Comparison of ENCODE assay signal across 21 mouse cellular contexts in the genomic region with DNA sequence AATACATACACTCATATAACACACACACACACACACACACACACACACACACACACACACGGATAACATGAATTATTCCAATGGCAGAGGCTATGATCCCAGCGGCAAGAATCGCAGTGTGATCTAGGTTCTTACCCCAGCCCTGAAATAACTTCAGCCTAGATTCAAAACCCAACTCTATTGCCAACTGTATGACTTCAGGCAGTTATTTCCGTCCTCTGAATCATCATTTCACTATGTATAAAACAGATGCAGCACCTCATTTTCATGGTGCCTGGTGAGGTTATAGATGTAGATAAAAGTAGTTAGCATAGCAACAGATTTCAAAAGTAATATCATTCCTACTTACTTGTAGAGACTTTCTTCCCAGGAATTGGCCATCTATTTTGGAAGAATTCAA.
DNase-seq lines count a peak whose midpoint lies in the region; ATAC-seq and TF ChIP-seq lines count a peak whose summit lies in the region.
"Had no signal": no experiment of that assay in that cellular context is flagged by ENCODE, and none has a peak within 500 bp of the region (broad histone marks: within the 10 kb centered on the region; RNA-seq: fewer than 3 reads in every experiment).

No protein-coding gene starts in this region.

- H3K27me3 ChIP-seq in heart, postnatal 0 days (ENCODE audit: control insufficient read depth, insufficient read depth, low read length): no peaks in the 10 kb centered on the region
- H3K27me3 ChIP-seq in heart, embryonic 11.5 days (ENCODE audit: control insufficient read depth, insufficient read depth, low read length): no peaks in the 10 kb centered on the region
- no peaks in the 10 kb centered on the region for H3K27me3 ChIP-seq in myocyte (ENCODE audit: control insufficient read depth, insufficient read depth, insufficient read length)
- H3K27me3 ChIP-seq: liver, embryonic 13.5 days; midbrain, embryonic 12.5 days had no signal

- H3K36me3 ChIP-seq in heart, postnatal 0 days (replicated peaks; ENCODE audit: control insufficient read depth, insufficient read depth, low read length): no peaks in the 10 kb centered on the region
- H3K36me3 ChIP-seq in heart, embryonic 11.5 days (ENCODE audit: control insufficient read depth, insufficient read depth, low read length): no peaks in the 10 kb centered on the region
- no peaks in the 10 kb centered on the region for H3K36me3 ChIP-seq in myocyte (ENCODE audit: control insufficient read depth, insufficient read depth)
- H3K36me3 ChIP-seq: liver, embryonic 13.5 days; midbrain, embryonic 12.5 days had no signal

- ATAC-seq in frontal cortex, adult (ENCODE audit: low TSS enrichment): peak; percentile 99
- ATAC-seq in heart, postnatal 0 days (ENCODE audit: insufficient read depth, low read depth): peak; percentile 70; the same call in 1 of the 2 replicates
- ATAC-seq in heart, embryonic 11.5 days (replicated peaks; ENCODE audit: insufficient number of reproducible peaks, low FRiP score, low TSS enrichment): no peak
- ATAC-seq: inflammation-experienced regulatory T-cells, adult 6 months had no signal

- H3K4me3 ChIP-seq in heart, postnatal 0 days (ENCODE audit: low read depth, low read length): no peak overlapping the region
- no peak overlapping the region for H3K4me3 ChIP-seq in heart, embryonic 11.5 days (ENCODE audit: low read depth, low read length)
- no peak overlapping the region for H3K4me3 ChIP-seq in myocyte
- H3K4me3 ChIP-seq: liver, embryonic 13.5 days; midbrain, embryonic 12.5 days had no signal

- TF ChIP-seq POLR2A in myocyte (IDR thresholded peaks at IDR 0.05; ENCODE audit: insufficient read length, low read depth): no peak

- H3K27ac ChIP-seq in heart, postnatal 0 days (ENCODE audit: low read depth): peak overlapping the region; percentile 36; the same call in 1 of the 2 replicates
- H3K27ac ChIP-seq in heart, embryonic 11.5 days (ENCODE audit: low read depth, low read length): no peak overlapping the region
- H3K27ac ChIP-seq: hindbrain, embryonic 14.5 days; liver, embryonic 13.5 days; midbrain, embryonic 12.5 days had no signal

- H3K79me2 ChIP-seq in myocyte (ENCODE audit: control insufficient read depth, insufficient read depth): no peaks in the 10 kb centered on the region

- H3ac ChIP-seq in myocyte (ENCODE audit: control insufficient read depth, insufficient read length): no peak overlapping the region

- no peak for TF ChIP-seq CTCF in heart, postnatal 0 days (IDR thresholded peaks at IDR 0.05; ENCODE audit: low read depth)

- TF ChIP-seq EP300 in heart, postnatal 0 days (IDR thresholded peaks at IDR 0.05; ENCODE audit: low read depth): no peak

- H3K9me3 ChIP-seq in heart, postnatal 0 days (replicated peaks; ENCODE audit: control insufficient read depth, low read length): no peaks in the 10 kb centered on the region
- H3K9me3 ChIP-seq in heart, embryonic 11.5 days (replicated peaks; ENCODE audit: control insufficient read depth, low read length): no peaks in the 10 kb centered on the region
- H3K9me3 ChIP-seq: liver, embryonic 13.5 days; midbrain, embryonic 12.5 days had no signal

- no peak overlapping the region for H3K9ac ChIP-seq in heart, postnatal 0 days (replicated peaks; ENCODE audit: low read depth, low read length)
- no peak overlapping the region for H3K9ac ChIP-seq in heart, embryonic 11.5 days (ENCODE audit: low read depth, low read length)
- H3K9ac ChIP-seq: hindbrain, embryonic 14.5 days; liver, embryonic 13.5 days; midbrain, embryonic 12.5 days had no signal

- WGBS in heart, postnatal 0 days: 34% methylated on average over 4 of the region's 4 CpGs
- WGBS in heart, embryonic 11.5 days (ENCODE audit: insufficient replicate concordance): 85% methylated on average over 4 of the region's 4 CpGs

- H3K4me2 ChIP-seq in heart, postnatal 0 days (ENCODE audit: low read depth, low read length): no peak overlapping the region
- no peak overlapping the region for H3K4me2 ChIP-seq in heart, embryonic 11.5 days
- peak overlapping the region; percentile 33 for H3K4me2 ChIP-seq in myocyte (ENCODE audit: low read depth)
- H3K4me2 ChIP-seq: hindbrain, embryonic 14.5 days; liver, embryonic 13.5 days; midbrain, embryonic 12.5 days had no signal

- H3K4me1 ChIP-seq in heart, postnatal 0 days (ENCODE audit: control insufficient read depth, insufficient read depth): peaks cover 6% of the 10 kb centered on the region
- H3K4me1 ChIP-seq in heart, embryonic 11.5 days (ENCODE audit: control insufficient read depth, insufficient read depth, low read length): no peaks in the 10 kb centered on the region
- H3K4me1 ChIP-seq: liver, embryonic 13.5 days; midbrain, embryonic 12.5 days had no signal

- no peak for DNase-seq in frontal cortex, postnatal 25 days (ENCODE audit: low spot score in 2 of 2)
- DNase-seq in heart, postnatal 0 days (ENCODE audit: low spot score): peak; percentile 63
- peak; percentile 72 for DNase-seq in 3T3-L1 (ENCODE audit: low read depth, low spot score)
- no peak for DNase-seq in embryo, embryonic 10 days (ENCODE audit: low spot score)
- DNase-seq: adrenal gland, postnatal 25 days; cerebellum, adult 9-11 months; gastrocnemius, postnatal 10 days; heart, postnatal 36 days; kidney, adult 18-20 months; kidney, postnatal 4 days; liver, embryonic 13.5 days; lung, adult 2 months; lung, postnatal 14 days; right cerebral cortex, postnatal 25 days; thymus, postnatal 36 days had no signal

TF ChIP-seq in myocyte, 11 proteins besides CTCF, POLR2A, EP300 and RAD21:
- TF ChIP-seq E2F4 (IDR thresholded peaks at IDR 0.05; ENCODE audit: insufficient read depth) (no peak), MYOG (IDR thresholded peaks at IDR 0.05; ENCODE audit: control insufficient read depth in 1 of 3, insufficient read depth in 1 of 3, insufficient read length in 2 of 3, low read depth in 2 of 3) (no peak), SRF (IDR thresholded peaks at IDR 0.05; ENCODE audit: control insufficient read depth, insufficient read length, low read depth) (no peak), CEBPB (IDR thresholded peaks at IDR 0.05; ENCODE audit: insufficient read depth, poor library complexity, severe bottlenecking) (no peak)

Comparison
In these comparisons a context has a peak if more than half of its experiments do, and no peak if none do; other contexts are left out.
1. DNase-seq: peak in heart, postnatal 0 days (single experiment) and 3T3-L1 (single experiment); none in frontal cortex, postnatal 25 days (0 of 2) and embryo, embryonic 10 days (single experiment).